Mouse (Mus musculus): ENCODE data around the gene Slc39a7. TPM values are rescaled to one million over a fixed set of nuclear protein-coding genes. Genes with fewer than 3 reads are reported as not detected.
"Not testable (repeated sequence)": the region's sequence is repeated elsewhere in the genome, so short reads cannot be mapped to it uniquely, and the experiment has no call there.

Slc39a7 gene
- polyA plus RNA-seq, 1 experiment from 2014 or later, result 53.2 TPM

- not testable (repeated sequence) for H3K4me2 ChIP-seq (ENCODE audit: low read length); H3K36me3 ChIP-seq (ENCODE audit: control insufficient read depth, insufficient read depth, low read length); H3K4me3 ChIP-seq (ENCODE audit: control insufficient read depth in 1 of 2, insufficient read depth in 1 of 2, low read depth in 1 of 2, low read length in 2 of 2); H3K9me3 ChIP-seq (ENCODE audit: control insufficient read depth, low read length); H3K27ac ChIP-seq (replicated peaks in 1 of 2; ENCODE audit: control insufficient read depth in 1 of 2, insufficient read depth in 1 of 2, low read depth in 2 of 2, low read length in 2 of 2); H3K4me1 ChIP-seq (ENCODE audit: control insufficient read depth in 2 of 2, insufficient read depth in 2 of 2, low read length in 2 of 2); H3K9ac ChIP-seq (ENCODE audit: low read length); ATAC-seq (ENCODE audit: insufficient number of reproducible peaks, insufficient read depth, low FRiP score, low read depth)
- H3K27me3 ChIP-seq (ENCODE audit: control insufficient read depth, insufficient read depth, low read length), result peaks cover 20% of the 10 kb centered on the region
- 40% methylated on average over 5 of the region's 5 CpGs for WGBS
Observed at GRCm38 (mm10) chr17:33998697-33999096, 32.8 kb downstream of the Slc39a7 start.

DNA sequence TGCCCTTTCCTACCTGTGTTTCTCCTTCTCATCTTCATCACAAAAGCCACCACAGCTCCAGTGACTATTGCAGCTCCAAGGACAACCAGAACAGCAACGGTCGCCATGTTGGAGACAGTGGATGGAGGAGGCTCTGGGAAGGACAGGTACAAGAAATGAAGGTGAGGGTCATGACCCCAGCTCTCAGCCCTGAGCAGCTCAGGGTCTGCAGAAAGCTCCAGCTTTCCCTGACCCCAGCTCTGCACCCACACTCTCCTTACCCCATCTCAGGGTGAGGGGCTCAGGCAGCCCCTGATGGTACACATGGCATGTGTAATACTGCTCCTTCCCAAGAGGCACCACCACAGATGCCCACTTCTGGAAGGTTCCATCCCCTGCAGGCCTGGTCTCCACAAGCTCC is 34.5 kb downstream of the Slc39a7 start:
- H3K36me3 ChIP-seq (ENCODE audit: control insufficient read depth, insufficient read depth, low read length); H3K4me1 ChIP-seq (ENCODE audit: control insufficient read depth in 2 of 2, insufficient read depth in 2 of 2, low read length in 2 of 2); H3K4me2 ChIP-seq (ENCODE audit: low read length); H3K27ac ChIP-seq (replicated peaks in 1 of 2; ENCODE audit: control insufficient read depth in 1 of 2, insufficient read depth in 1 of 2, low read depth in 2 of 2, low read length in 2 of 2); H3K9ac ChIP-seq (ENCODE audit: low read length); ATAC-seq (ENCODE audit: insufficient number of reproducible peaks, insufficient read depth, low FRiP score, low read depth); H3K4me3 ChIP-seq (ENCODE audit: control insufficient read depth in 1 of 2, insufficient read depth in 1 of 2, low read depth in 1 of 2, low read length in 2 of 2); H3K9me3 ChIP-seq (ENCODE audit: control insufficient read depth, low read length): not testable (repeated sequence)
- peaks cover 20% of the 10 kb centered on the region for H3K27me3 ChIP-seq (ENCODE audit: control insufficient read depth, insufficient read depth, low read length)
- WGBS, result 79% methylated on average over 2 of the region's 2 CpGs

DNA sequence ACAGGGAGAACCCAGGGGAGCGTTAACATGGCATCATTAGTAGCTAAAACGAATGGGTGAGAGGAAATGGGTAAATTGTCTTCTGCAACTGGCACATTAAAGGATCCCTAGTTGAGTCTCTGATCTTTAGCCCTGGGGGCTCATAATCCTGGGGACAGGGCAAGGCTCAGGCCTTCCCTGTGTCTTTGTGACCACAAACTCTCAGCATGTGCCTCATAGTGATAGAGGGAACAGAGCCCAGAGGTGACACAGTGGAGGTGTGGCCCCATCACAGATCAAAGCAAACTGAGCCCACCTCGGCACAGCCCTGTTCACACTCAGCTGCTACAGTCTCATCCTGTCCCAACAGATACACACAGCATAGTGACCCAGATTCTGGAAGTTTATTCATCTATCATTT is 35.8 kb downstream of the Slc39a7 start:
- H3K4me2 ChIP-seq (ENCODE audit: low read length), result no peak overlapping the region
- peaks cover 7% of the 10 kb centered on the region; the same call in 1 of the 2 replicates for H3K27me3 ChIP-seq (ENCODE audit: control insufficient read depth, insufficient read depth, low read length)
- no peak overlapping the region for H3K9ac ChIP-seq (ENCODE audit: low read length)
- no peak overlapping the region for H3K4me3 ChIP-seq (ENCODE audit: control insufficient read depth in 1 of 2, insufficient read depth in 1 of 2, low read depth in 1 of 2, low read length in 2 of 2)
- no peaks in the 10 kb centered on the region for H3K36me3 ChIP-seq (ENCODE audit: control insufficient read depth, insufficient read depth, low read length)
- no peak for ATAC-seq (ENCODE audit: insufficient number of reproducible peaks, insufficient read depth, low FRiP score, low read depth)
- WGBS, result 44% methylated on average over 3 of the region's 3 CpGs
- H3K9me3 ChIP-seq (ENCODE audit: control insufficient read depth, low read length), result no peaks in the 10 kb centered on the region
- peaks cover 0 to 2% of the 10 kb centered on the region in 2 experiments; a peak in 1 of 4 replicates for H3K4me1 ChIP-seq (ENCODE audit: control insufficient read depth in 2 of 2, insufficient read depth in 2 of 2, low read length in 2 of 2)
- no peak overlapping the region for H3K27ac ChIP-seq (replicated peaks in 1 of 2; ENCODE audit: control insufficient read depth in 1 of 2, insufficient read depth in 1 of 2, low read depth in 2 of 2, low read length in 2 of 2)

- Histone ChIP-seq H3K36me3 (ENCODE audit: control insufficient read depth, insufficient read depth, low read length) (no peaks in the 10 kb centered on the region), H3K27me3 (ENCODE audit: control insufficient read depth, insufficient read depth, low read length) (peaks cover 2% of the 10 kb centered on the region; the same call in 1 of the 2 replicates), H3K9ac (ENCODE audit: low read length) (no peak overlapping the region), H3K27ac (replicated peaks in 1 of 2; ENCODE audit: control insufficient read depth in 1 of 2, insufficient read depth in 1 of 2, low read depth in 2 of 2, low read length in 2 of 2) (no peak overlapping the region), H3K4me1 (ENCODE audit: control insufficient read depth in 2 of 2, insufficient read depth in 2 of 2, low read length in 2 of 2) (peaks cover 0 to 1% of the 10 kb centered on the region in 2 experiments; a peak in 1 of 4 replicates), H3K9me3 (ENCODE audit: control insufficient read depth, low read length) (no peaks in the 10 kb centered on the region), H3K4me3 (ENCODE audit: control insufficient read depth in 1 of 2, insufficient read depth in 1 of 2, low read depth in 1 of 2, low read length in 2 of 2) (no peak overlapping the region), H3K4me2 (ENCODE audit: low read length) (no peak overlapping the region)
- WGBS, result 79% methylated on average over 8 of the region's 8 CpGs
- ATAC-seq (ENCODE audit: insufficient number of reproducible peaks, insufficient read depth, low FRiP score, low read depth), result no peak
Observed at GRCm38 (mm10) chr17:33994959-33995358, 36.5 kb downstream of the Slc39a7 start.

DNA sequence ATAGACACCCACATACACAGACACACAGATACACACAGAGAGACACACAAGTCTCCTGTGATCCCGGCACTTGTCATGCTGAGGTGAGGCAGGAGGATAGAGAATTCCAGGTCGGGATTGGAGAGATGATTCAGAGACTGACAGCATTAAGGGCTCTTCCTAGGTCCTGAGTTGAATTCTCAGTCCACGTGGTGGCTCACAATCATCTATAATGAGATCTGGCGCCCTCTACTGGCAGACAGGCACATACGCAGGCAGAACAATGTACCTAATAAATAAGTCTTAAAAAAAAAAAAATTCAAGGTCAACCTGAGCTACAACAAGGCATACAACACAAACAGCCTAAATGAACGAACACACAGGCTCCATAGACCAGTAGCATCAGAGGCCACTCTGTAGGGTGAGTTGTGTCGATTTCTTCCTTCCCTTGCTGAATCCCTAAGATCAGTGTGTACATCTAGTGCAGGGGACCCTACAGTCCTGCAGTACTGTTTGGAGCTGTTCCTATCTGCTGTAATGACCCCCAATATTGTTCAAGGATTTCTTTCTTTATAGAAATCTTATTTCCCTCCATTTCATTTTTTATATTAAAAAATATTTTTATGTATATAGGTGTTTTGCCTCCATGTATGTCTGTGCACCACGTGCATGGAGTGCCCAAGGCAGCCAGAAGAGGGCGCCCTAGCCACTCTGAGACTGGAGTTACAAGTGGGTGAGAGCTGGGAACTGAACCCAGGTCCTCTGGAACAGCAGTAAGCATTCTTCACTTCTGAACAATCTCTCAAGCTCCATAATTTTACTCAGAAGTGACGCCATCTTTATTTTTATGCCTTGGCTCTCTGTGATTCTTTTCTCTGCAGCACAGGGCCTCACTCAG is 39.5 kb downstream of the Slc39a7 start:
- Histone ChIP-seq H3K4me2 (ENCODE audit: low read length) (no peak overlapping the region), H3K27ac (replicated peaks in 1 of 2; ENCODE audit: control insufficient read depth in 1 of 2, insufficient read depth in 1 of 2, low read depth in 2 of 2, low read length in 2 of 2) (no peak overlapping the region), H3K36me3 (ENCODE audit: control insufficient read depth, insufficient read depth, low read length) (no peaks in the 10 kb centered on the region), H3K9ac (ENCODE audit: low read length) (no peak overlapping the region), H3K4me1 (ENCODE audit: control insufficient read depth in 2 of 2, insufficient read depth in 2 of 2, low read length in 2 of 2) (no peaks in the 10 kb centered on the region), H3K4me3 (ENCODE audit: control insufficient read depth in 1 of 2, insufficient read depth in 1 of 2, low read depth in 1 of 2, low read length in 2 of 2) (no peak overlapping the region), H3K27me3 (ENCODE audit: control insufficient read depth, insufficient read depth, low read length) (peaks cover 7% of the 10 kb centered on the region; the same call in 1 of the 2 replicates), H3K9me3 (ENCODE audit: control insufficient read depth, low read length) (no peaks in the 10 kb centered on the region)
- WGBS, result 29% methylated on average over 10 of the region's 10 CpGs
- no peak for ATAC-seq (ENCODE audit: insufficient number of reproducible peaks, insufficient read depth, low FRiP score, low read depth)

GRCm38 (mm10) chr17:33982136-33982535 is 49.3 kb downstream of the Slc39a7 start:
- Histone ChIP-seq H3K4me2 (ENCODE audit: low read length) (peak overlapping the region; percentile 68), H3K4me1 (ENCODE audit: control insufficient read depth in 2 of 2, insufficient read depth in 2 of 2, low read length in 2 of 2) (peaks cover 11 to 12% of the 10 kb centered on the region in 2 experiments; a peak in 2 of 4 replicates), H3K27me3 (ENCODE audit: control insufficient read depth, insufficient read depth, low read length) (peaks cover 32% of the 10 kb centered on the region)
- H3K4me3 ChIP-seq (ENCODE audit: control insufficient read depth in 1 of 2, insufficient read depth in 1 of 2, low read depth in 1 of 2, low read length in 2 of 2); ATAC-seq (ENCODE audit: insufficient number of reproducible peaks, insufficient read depth, low FRiP score, low read depth); H3K27ac ChIP-seq (replicated peaks in 1 of 2; ENCODE audit: control insufficient read depth in 1 of 2, insufficient read depth in 1 of 2, low read depth in 2 of 2, low read length in 2 of 2); H3K36me3 ChIP-seq (ENCODE audit: control insufficient read depth, insufficient read depth, low read length); H3K9me3 ChIP-seq (ENCODE audit: control insufficient read depth, low read length); H3K9ac ChIP-seq (ENCODE audit: low read length): not testable (repeated sequence)
- WGBS, result 9% methylated on average over 8 of the region's 8 CpGs

DNA sequence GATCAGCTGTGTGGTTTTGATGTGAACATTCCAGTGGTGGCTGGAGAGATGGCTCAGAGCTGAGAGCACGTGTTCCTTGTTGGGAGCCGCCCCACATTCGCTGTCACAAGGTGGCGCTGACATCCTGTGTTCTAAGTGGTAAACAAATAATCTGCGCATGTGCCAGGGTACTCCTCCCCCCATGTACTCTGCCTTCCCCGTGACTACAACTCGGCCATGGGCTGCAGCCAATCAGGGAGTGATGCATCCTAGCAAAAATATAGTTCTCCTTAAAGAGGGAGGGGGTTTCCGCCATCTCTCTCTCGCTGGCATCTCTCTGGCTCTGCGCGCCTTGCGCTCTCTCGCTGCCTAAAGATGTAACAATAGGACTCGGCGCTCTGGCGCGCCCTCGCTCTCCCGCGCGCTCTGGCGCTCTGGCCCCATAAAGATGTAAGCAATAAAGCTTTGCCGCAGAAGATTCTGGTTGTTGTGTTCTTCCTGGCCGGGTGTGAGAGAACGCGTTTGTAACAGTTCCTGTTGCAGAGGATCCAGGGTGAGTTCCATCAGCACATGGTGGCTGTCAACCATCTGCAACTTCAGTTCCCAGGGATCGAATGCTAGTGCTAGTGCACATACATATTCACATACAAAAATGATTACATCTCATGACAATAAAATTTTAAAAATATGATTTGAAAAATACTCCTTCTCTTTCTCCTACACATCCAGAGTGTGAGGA is 50.1 kb downstream of the Slc39a7 start:
- peak overlapping the region; percentile 67 for H3K9ac ChIP-seq (ENCODE audit: low read length)
- peak overlapping the region; percentile 68 for H3K4me2 ChIP-seq (ENCODE audit: low read length)
- peaks cover 11 to 12% of the 10 kb centered on the region in 2 experiments; a peak in 2 of 4 replicates for H3K4me1 ChIP-seq (ENCODE audit: control insufficient read depth in 2 of 2, insufficient read depth in 2 of 2, low read length in 2 of 2)
- H3K27me3 ChIP-seq (ENCODE audit: control insufficient read depth, insufficient read depth, low read length), result peaks cover 39% of the 10 kb centered on the region
- H3K4me3 ChIP-seq (ENCODE audit: control insufficient read depth in 1 of 2, insufficient read depth in 1 of 2, low read depth in 1 of 2, low read length in 2 of 2), result peak overlapping the region; percentile 43 to 58
- whole genome bisulfite sequencing, result under 1% methylated on average over 27 of the region's 27 CpGs
- not testable (repeated sequence) for H3K9me3 ChIP-seq (ENCODE audit: control insufficient read depth, low read length); H3K36me3 ChIP-seq (ENCODE audit: control insufficient read depth, insufficient read depth, low read length)
- ATAC-seq (ENCODE audit: insufficient number of reproducible peaks, insufficient read depth, low FRiP score, low read depth), result peak; percentile 79
- peak overlapping the region; percentile 63 to 71 for H3K27ac ChIP-seq (replicated peaks in 1 of 2; ENCODE audit: control insufficient read depth in 1 of 2, insufficient read depth in 1 of 2, low read depth in 2 of 2, low read length in 2 of 2)

Measured in heart, embryonic 14.5 days (tissue).